Mouse (Mus musculus): ENCODE measurements around the gene Scnn1a. TPM values are rescaled to one million over a fixed set of nuclear protein-coding genes. Genes with fewer than 3 reads are reported as not detected.

The Scnn1a gene
- polyA plus RNA-seq, 1 experiment from 2014 or later, result 0.98 TPM

GRCm38 (mm10) chr6:125359999-125360398 lies 39.5 kb downstream of the Scnn1a start:
- Histone ChIP-seq H3K36me3 (peaks cover 54% of the 10 kb centered on the region), H3K27ac (no peak overlapping the region), H3K27me3 (ENCODE audit: insufficient read depth, poor library complexity, severe bottlenecking) (peaks cover 57% of the 10 kb centered on the region), H3K9me3 (no peaks in the 10 kb centered on the region), H3K4me1 (peaks cover 59% of the 10 kb centered on the region), H3K4me3 (no peak overlapping the region)
- DNase-seq (ENCODE audit: low spot score), result no peak
- WGBS, result 48% methylated on average over 9 of the region's 9 CpGs

- no peak overlapping the region for H3K27ac ChIP-seq
- H3K27me3 ChIP-seq (ENCODE audit: insufficient read depth, poor library complexity, severe bottlenecking), result peaks cover 61% of the 10 kb centered on the region
- H3K4me1 ChIP-seq, result peaks cover 51% of the 10 kb centered on the region
- 65% methylated on average over 9 of the region's 9 CpGs for WGBS
- no peak for DNase-seq (ENCODE audit: low spot score)
- H3K4me3 ChIP-seq, result no peak overlapping the region
- H3K9me3 ChIP-seq, result no peaks in the 10 kb centered on the region
- H3K36me3 ChIP-seq, result peaks cover 54% of the 10 kb centered on the region
Measured at GRCm38 (mm10) chr6:125360846-125361245, 40.4 kb downstream of the Scnn1a start.

GRCm38 (mm10) chr6:125361467-125362291 lies 41.2 kb downstream of the Scnn1a start:
- peaks cover 62% of the 10 kb centered on the region for H3K27me3 ChIP-seq (ENCODE audit: insufficient read depth, poor library complexity, severe bottlenecking)
- no peak for DNase-seq (ENCODE audit: low spot score)
- peaks cover 54% of the 10 kb centered on the region for H3K36me3 ChIP-seq
- 0 out of 2 replicates have a peak overlapping the region, but pooled peaks have one; percentile 28 for H3K4me3 ChIP-seq
- H3K4me1 ChIP-seq, result peaks cover 44% of the 10 kb centered on the region
- no peaks in the 10 kb centered on the region for H3K9me3 ChIP-seq
- 37% methylated on average over 38 of the region's 38 CpGs for WGBS
- H3K27ac ChIP-seq, result no peak overlapping the region

GRCm38 (mm10) chr6:125363021-125363420 lies 42.6 kb downstream of the Scnn1a start:
- no peak for DNase-seq (ENCODE audit: low spot score)
- no peaks in the 10 kb centered on the region for H3K9me3 ChIP-seq
- 16% methylated on average over 15 of the region's 15 CpGs for whole genome bisulfite sequencing
- H3K4me1 ChIP-seq, result peaks cover 47% of the 10 kb centered on the region
- peak overlapping the region; percentile 13 for H3K4me3 ChIP-seq
- peaks cover 43% of the 10 kb centered on the region for H3K36me3 ChIP-seq
- no peak overlapping the region for H3K27ac ChIP-seq
- peaks cover 67% of the 10 kb centered on the region for H3K27me3 ChIP-seq (ENCODE audit: insufficient read depth, poor library complexity, severe bottlenecking)

GRCm38 (mm10) chr6:125363451-125364242 lies 43.2 kb downstream of the Scnn1a start:
- Histone ChIP-seq H3K36me3 (peaks cover 37% of the 10 kb centered on the region), H3K27me3 (ENCODE audit: insufficient read depth, poor library complexity, severe bottlenecking) (peaks cover 65% of the 10 kb centered on the region), H3K4me3 (peak overlapping the region; percentile 13), H3K4me1 (peaks cover 50% of the 10 kb centered on the region), H3K27ac (no peak overlapping the region), H3K9me3 (no peaks in the 10 kb centered on the region)
- DNase-seq (ENCODE audit: low spot score), result no peak
- WGBS, result 9% methylated on average over 23 of the region's 23 CpGs

GRCm38 (mm10) chr6:125364448-125364847 lies 44.0 kb downstream of the Scnn1a start:
- Histone ChIP-seq H3K27me3 (ENCODE audit: insufficient read depth, poor library complexity, severe bottlenecking) (peaks cover 65% of the 10 kb centered on the region), H3K4me1 (peaks cover 48% of the 10 kb centered on the region), H3K9me3 (no peaks in the 10 kb centered on the region), H3K36me3 (peaks cover 30% of the 10 kb centered on the region), H3K27ac (no peak overlapping the region), H3K4me3 (0 out of 2 replicates have a peak overlapping the region, but pooled peaks have one; percentile 10)
- no peak for DNase-seq (ENCODE audit: low spot score)
- 4% methylated on average over 8 of the region's 8 CpGs for WGBS

- Histone ChIP-seq H3K4me3 (no peak overlapping the region), H3K9me3 (no peaks in the 10 kb centered on the region), H3K27ac (no peak overlapping the region), H3K36me3 (peaks cover 20% of the 10 kb centered on the region), H3K4me1 (peaks cover 58% of the 10 kb centered on the region), H3K27me3 (ENCODE audit: insufficient read depth, poor library complexity, severe bottlenecking) (peaks cover 64% of the 10 kb centered on the region)
- 78% methylated on average over 5 of the region's 5 CpGs for WGBS
- no peak for DNase-seq (ENCODE audit: low spot score)
Measured at GRCm38 (mm10) chr6:125365522-125365921, 45.1 kb downstream of the Scnn1a start.

GRCm38 (mm10) chr6:125366133-125366532 lies 45.7 kb downstream of the Scnn1a start:
- Histone ChIP-seq H3K4me3 (no peak overlapping the region), H3K27ac (no peak overlapping the region), H3K9me3 (no peaks in the 10 kb centered on the region), H3K27me3 (ENCODE audit: insufficient read depth, poor library complexity, severe bottlenecking) (peaks cover 59% of the 10 kb centered on the region), H3K36me3 (peaks cover 14% of the 10 kb centered on the region), H3K4me1 (peaks cover 58% of the 10 kb centered on the region)
- 76% methylated on average over 1 of the region's 1 CpGs for WGBS
- DNase-seq (ENCODE audit: low spot score), result no peak

- no peak for DNase-seq (ENCODE audit: low spot score)
- Histone ChIP-seq H3K27me3 (ENCODE audit: insufficient read depth, poor library complexity, severe bottlenecking) (peaks cover 58% of the 10 kb centered on the region), H3K27ac (no peak overlapping the region), H3K36me3 (no peaks in the 10 kb centered on the region), H3K4me3 (no peak overlapping the region), H3K9me3 (no peaks in the 10 kb centered on the region), H3K4me1 (peaks cover 46% of the 10 kb centered on the region)
- WGBS, result 52% methylated on average over 4 of the region's 4 CpGs
Measured at GRCm38 (mm10) chr6:125367758-125368371, 47.4 kb downstream of the Scnn1a start.

GRCm38 (mm10) chr6:125377042-125377441 lies 56.6 kb downstream of the Scnn1a start:
- no peak overlapping the region for H3K27ac ChIP-seq
- 52% methylated on average over 6 of the region's 6 CpGs for WGBS

GRCm38 (mm10) chr6:125377582-125378451 lies 57.4 kb downstream of the Scnn1a start:
- Histone ChIP-seq H3K4me3 (peak overlapping the region; percentile 36), H3K27me3 (ENCODE audit: insufficient read depth, poor library complexity, severe bottlenecking) (peaks cover 98% of the 10 kb centered on the region), H3K4me1 (peaks cover 38% of the 10 kb centered on the region), H3K36me3 (no peaks in the 10 kb centered on the region), H3K9me3 (no peaks in the 10 kb centered on the region), H3K27ac (0 out of 2 replicates have a peak overlapping the region, but pooled peaks have one; percentile 32)
- WGBS, result 32% methylated on average over 16 of the region's 16 CpGs
- DNase-seq (ENCODE audit: low spot score), result peak; percentile 73

More at GRCm38 (mm10) chr6:125377042-125377441, 56.6 kb downstream of the Scnn1a start:
- H3K27me3 ChIP-seq (ENCODE audit: insufficient read depth, poor library complexity, severe bottlenecking), result peaks cover 98% of the 10 kb centered on the region
- no peaks in the 10 kb centered on the region for H3K9me3 ChIP-seq
- H3K4me1 ChIP-seq, result peaks cover 38% of the 10 kb centered on the region
- no peak for DNase-seq (ENCODE audit: low spot score)
- no peak overlapping the region for H3K4me3 ChIP-seq
- no peaks in the 10 kb centered on the region for H3K36me3 ChIP-seq

GRCm38 (mm10) chr6:125378621-125379020 lies 58.2 kb downstream of the Scnn1a start:
- Histone ChIP-seq H3K27me3 (ENCODE audit: insufficient read depth, poor library complexity, severe bottlenecking) (peaks cover 96% of the 10 kb centered on the region), H3K27ac (no peak overlapping the region), H3K9me3 (no peaks in the 10 kb centered on the region), H3K4me1 (peaks cover 38% of the 10 kb centered on the region), H3K4me3 (peak overlapping the region; percentile 36; the same call in 1 of the 2 replicates), H3K36me3 (no peaks in the 10 kb centered on the region)
- no peak for DNase-seq (ENCODE audit: low spot score)
- 8% methylated on average over 6 of the region's 6 CpGs for WGBS

Data from heart, embryonic 10.5 days (tissue).